Mouse (Mus musculus): Measurements from ENCODE around the gene Afap1l2. TPM values are rescaled to one million over a fixed set of nuclear protein-coding genes. Genes with fewer than 3 reads are reported as not detected.

Gene Afap1l2
- total and polyA plus RNA-seq, 2 experiments from 2014 or later, result 2.3 to 2.7 TPM

GRCm38 (mm10) chr19:56913761-56914160, 94.3 kb downstream of the Afap1l2 start:
- ATAC-seq (ENCODE audit: insufficient read depth, low read depth) (no peak), DNase-seq (ENCODE audit: low spot score) (no peak)
- no peaks in the 10 kb centered on the region for H3K4me1 ChIP-seq (ENCODE audit: control insufficient read depth, insufficient read depth)
- H3K27ac ChIP-seq (ENCODE audit: low read depth), result no peak overlapping the region
- H3K36me3 ChIP-seq (replicated peaks; ENCODE audit: control insufficient read depth, insufficient read depth, low read length), result no peaks in the 10 kb centered on the region
- no peak overlapping the region for H3K9ac ChIP-seq (replicated peaks; ENCODE audit: low read depth, low read length)
- no peak overlapping the region for H3K4me3 ChIP-seq (ENCODE audit: low read depth, low read length)
- 79% methylated on average over 4 of the region's 4 CpGs for WGBS
- H3K27me3 ChIP-seq (ENCODE audit: control insufficient read depth, insufficient read depth, low read length), result 0 out of 2 replicates have a peak, but pooled peaks cover 5% of the 10 kb centered on the region
- H3K9me3 ChIP-seq (replicated peaks; ENCODE audit: control insufficient read depth, low read length), result no peaks in the 10 kb centered on the region
- no peak overlapping the region for H3K4me2 ChIP-seq (ENCODE audit: low read depth, low read length)
- TF ChIP-seq CTCF (IDR thresholded peaks at IDR 0.05; ENCODE audit: low read depth), result no peak
- no peak for TF ChIP-seq EP300 (IDR thresholded peaks at IDR 0.05; ENCODE audit: low read depth)

GRCm38 (mm10) chr19:56910561-56910960, 97.5 kb downstream of the Afap1l2 start:
- no peaks in the 10 kb centered on the region for H3K9me3 ChIP-seq (replicated peaks; ENCODE audit: control insufficient read depth, low read length)
- ATAC-seq (ENCODE audit: insufficient read depth, low read depth) (no peak), DNase-seq (ENCODE audit: low spot score) (no peak)
- H3K27ac ChIP-seq (ENCODE audit: low read depth), result no peak overlapping the region
- H3K4me1 ChIP-seq (ENCODE audit: control insufficient read depth, insufficient read depth), result no peaks in the 10 kb centered on the region
- H3K27me3 ChIP-seq (ENCODE audit: control insufficient read depth, insufficient read depth, low read length), result 0 out of 2 replicates have a peak, but pooled peaks cover 5% of the 10 kb centered on the region
- TF ChIP-seq EP300 (IDR thresholded peaks at IDR 0.05; ENCODE audit: low read depth) (no peak), CTCF (IDR thresholded peaks at IDR 0.05; ENCODE audit: low read depth) (no peak)
- no peak overlapping the region for H3K4me3 ChIP-seq (ENCODE audit: low read depth, low read length)
- H3K9ac ChIP-seq (replicated peaks; ENCODE audit: low read depth, low read length), result no peak overlapping the region
- no peaks in the 10 kb centered on the region for H3K36me3 ChIP-seq (replicated peaks; ENCODE audit: control insufficient read depth, insufficient read depth, low read length)
- 54% methylated on average over 11 of the region's 11 CpGs for WGBS
- no peak overlapping the region for H3K4me2 ChIP-seq (ENCODE audit: low read depth, low read length)

GRCm38 (mm10) chr19:56908472-56909270, 99.4 kb downstream of the Afap1l2 start:
- no peaks in the 10 kb centered on the region for H3K36me3 ChIP-seq (replicated peaks; ENCODE audit: control insufficient read depth, insufficient read depth, low read length)
- H3K4me3 ChIP-seq (ENCODE audit: low read depth, low read length), result no peak overlapping the region
- ATAC-seq (ENCODE audit: insufficient read depth, low read depth) (peak; percentile 60), DNase-seq (ENCODE audit: low spot score) (peak; percentile 55)
- H3K4me1 ChIP-seq (ENCODE audit: control insufficient read depth, insufficient read depth), result no peaks in the 10 kb centered on the region
- H3K9ac ChIP-seq (replicated peaks; ENCODE audit: low read depth, low read length), result no peak overlapping the region
- 0 out of 2 replicates have a peak, but pooled peaks cover 5% of the 10 kb centered on the region for H3K27me3 ChIP-seq (ENCODE audit: control insufficient read depth, insufficient read depth, low read length)
- TF ChIP-seq EP300 (IDR thresholded peaks at IDR 0.05; ENCODE audit: low read depth) (no peak), CTCF (IDR thresholded peaks at IDR 0.05; ENCODE audit: low read depth) (peak; percentile 89)
- no peaks in the 10 kb centered on the region for H3K9me3 ChIP-seq (replicated peaks; ENCODE audit: control insufficient read depth, low read length)
- H3K4me2 ChIP-seq (ENCODE audit: low read depth, low read length), result no peak overlapping the region
- WGBS, result 67% methylated on average over 17 of the region's 17 CpGs
- H3K27ac ChIP-seq (ENCODE audit: low read depth), result no peak overlapping the region

GRCm38 (mm10) chr19:56907850-56908249, 100.2 kb downstream of the Afap1l2 start:
- H3K4me1 ChIP-seq (ENCODE audit: control insufficient read depth, insufficient read depth), result no peaks in the 10 kb centered on the region
- no peak overlapping the region for H3K9ac ChIP-seq (replicated peaks; ENCODE audit: low read depth, low read length)
- 66% methylated on average over 3 of the region's 3 CpGs for WGBS
- ATAC-seq (ENCODE audit: insufficient read depth, low read depth) (no peak), DNase-seq (ENCODE audit: low spot score) (no peak)
- H3K4me3 ChIP-seq (ENCODE audit: low read depth, low read length), result no peak overlapping the region
- no peak overlapping the region for H3K4me2 ChIP-seq (ENCODE audit: low read depth, low read length)
- no peak for TF ChIP-seq CTCF (IDR thresholded peaks at IDR 0.05; ENCODE audit: low read depth)
- H3K36me3 ChIP-seq (replicated peaks; ENCODE audit: control insufficient read depth, insufficient read depth, low read length), result no peaks in the 10 kb centered on the region
- no peak overlapping the region for H3K27ac ChIP-seq (ENCODE audit: low read depth)
- 0 out of 2 replicates have a peak, but pooled peaks cover 5% of the 10 kb centered on the region for H3K27me3 ChIP-seq (ENCODE audit: control insufficient read depth, insufficient read depth, low read length)
- H3K9me3 ChIP-seq (replicated peaks; ENCODE audit: control insufficient read depth, low read length), result no peaks in the 10 kb centered on the region

- H3K9ac ChIP-seq (replicated peaks; ENCODE audit: low read depth, low read length), result no peak overlapping the region
- no peak overlapping the region for H3K27ac ChIP-seq (ENCODE audit: low read depth)
- WGBS, result 73% methylated on average over 7 of the region's 7 CpGs
- TF ChIP-seq CTCF (IDR thresholded peaks at IDR 0.05; ENCODE audit: low read depth) (no peak), EP300 (IDR thresholded peaks at IDR 0.05; ENCODE audit: low read depth) (no peak)
- H3K4me3 ChIP-seq (ENCODE audit: low read depth, low read length), result no peak overlapping the region
- H3K9me3 ChIP-seq (replicated peaks; ENCODE audit: control insufficient read depth, low read length), result no peaks in the 10 kb centered on the region
- ATAC-seq (ENCODE audit: insufficient read depth, low read depth) (no peak), DNase-seq (ENCODE audit: low spot score) (no peak)
- no peaks in the 10 kb centered on the region for H3K4me1 ChIP-seq (ENCODE audit: control insufficient read depth, insufficient read depth)
- H3K27me3 ChIP-seq (ENCODE audit: control insufficient read depth, insufficient read depth, low read length), result 0 out of 2 replicates have a peak, but pooled peaks cover under 1% of the 10 kb centered on the region
- no peaks in the 10 kb centered on the region for H3K36me3 ChIP-seq (replicated peaks; ENCODE audit: control insufficient read depth, insufficient read depth, low read length)
- H3K4me2 ChIP-seq (ENCODE audit: low read depth, low read length), result no peak overlapping the region
Observed at GRCm38 (mm10) chr19:56905395-56905794, 102.6 kb downstream of the Afap1l2 start.

Measured in heart, postnatal 0 days (tissue).